Mouse (Mus musculus) cerebellum, postnatal 25 days (tissue): ENCODE data around the gene Lmod3.
"Not testable (repeated sequence)": the region's sequence is repeated elsewhere in the genome, so short reads cannot be mapped to it uniquely, and the experiment has no call there.

ENCODE experiments used
- DNase-seq, 2 experiments: peaks; one replicate each; pipeline ENCODE4 v3.0.0; 2021; ENCODE audit warnings: mixed read lengths in 2 of 2

The Lmod3 gene

GRCm38 (mm10) chr6:97275760-97276159 is 23.2 kb upstream of the Lmod3 start:
- no peak for DNase-seq

DNA sequence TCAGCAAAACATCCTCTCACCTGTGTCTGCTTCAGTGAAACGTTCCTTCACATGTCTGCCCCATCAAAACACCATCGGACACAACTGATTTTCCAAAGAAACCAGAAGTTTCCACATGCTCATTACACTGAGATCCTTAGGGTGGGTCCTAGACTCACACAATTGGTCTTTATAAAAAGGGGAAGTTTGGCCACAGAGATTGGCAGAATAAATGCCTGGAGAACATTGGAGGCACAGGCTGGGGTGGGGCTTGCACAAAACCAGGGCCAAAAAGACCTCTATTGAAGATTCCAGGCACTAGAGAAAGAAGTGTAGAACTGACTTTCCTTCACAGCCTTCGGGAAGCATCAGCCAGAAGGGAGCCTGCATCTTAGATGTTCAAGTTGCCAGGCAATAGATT is 21.2 kb upstream of the Lmod3 start:
- DNase-seq: no peak

DNA sequence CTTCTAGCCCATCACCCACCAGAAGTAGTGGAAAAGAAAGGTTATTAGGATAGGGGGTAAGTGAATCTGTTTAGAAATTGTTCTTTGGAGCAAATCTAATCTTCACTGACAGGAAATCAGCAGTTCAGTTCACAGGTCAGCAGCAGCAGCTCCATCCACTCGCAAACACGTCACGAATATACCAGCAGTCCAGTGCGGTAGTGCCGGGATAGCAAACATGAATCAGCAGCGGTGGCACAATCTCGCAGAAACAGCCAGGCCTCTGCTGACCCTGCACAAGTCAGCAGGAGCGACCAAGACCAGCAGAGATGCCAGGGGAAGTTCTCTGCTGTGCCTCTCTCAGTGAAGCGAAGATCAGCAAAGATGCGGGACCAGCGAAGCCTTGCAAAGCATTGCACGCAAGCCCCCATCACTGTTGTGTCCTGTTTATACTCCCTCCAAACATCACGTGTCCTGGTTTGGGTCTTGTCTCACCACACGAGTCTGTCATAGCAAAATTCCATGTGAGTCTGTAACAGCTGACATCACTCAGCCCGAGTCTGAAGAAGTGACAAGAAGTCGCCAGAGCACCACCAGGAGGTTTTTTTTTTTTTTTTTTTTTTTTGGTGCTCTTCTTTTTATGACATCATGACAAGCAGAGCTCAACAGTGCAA is 20.6 kb upstream of the Lmod3 start:
- no peak for DNase-seq

DNA sequence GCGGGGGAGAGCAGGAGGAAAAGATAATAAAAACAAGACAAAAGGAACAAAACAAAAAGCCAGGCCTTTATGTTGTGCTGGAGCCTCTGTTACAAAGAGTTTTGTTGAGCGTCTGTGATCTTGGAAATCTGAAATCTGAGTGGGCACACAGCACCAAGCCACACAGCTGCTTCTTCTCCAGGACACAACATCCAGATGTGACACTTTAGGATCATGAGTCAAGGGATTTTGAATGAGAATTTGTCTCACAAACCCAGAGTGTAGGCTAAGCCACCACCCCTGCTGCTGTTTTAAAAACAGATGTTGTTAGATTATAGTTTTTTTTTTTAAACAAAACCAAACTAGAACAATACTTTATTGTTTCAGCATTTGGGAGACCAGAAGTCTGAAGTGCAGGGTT is 19.8 kb upstream of the Lmod3 start:
- no peak for DNase-seq

DNA sequence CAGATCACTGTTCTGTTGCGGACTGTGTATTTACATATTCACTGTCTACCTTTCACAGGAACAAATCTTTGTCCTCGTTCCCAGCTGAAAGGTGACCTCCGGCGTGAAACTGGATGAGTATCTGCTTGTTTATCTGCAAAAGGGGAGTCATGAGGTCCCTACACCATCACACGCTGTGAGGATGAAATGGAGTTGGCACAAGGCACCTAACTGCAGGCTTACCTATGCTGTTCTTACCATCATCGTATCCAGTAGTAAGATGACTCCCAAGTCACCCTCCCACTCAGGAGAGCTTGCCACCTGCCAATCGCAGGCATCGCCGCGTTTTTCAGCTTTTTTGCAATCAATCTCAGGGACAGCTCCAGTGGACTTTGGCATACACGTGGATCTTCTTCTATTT is 17.0 kb upstream of the Lmod3 start:
- no peak for DNase-seq

DNA sequence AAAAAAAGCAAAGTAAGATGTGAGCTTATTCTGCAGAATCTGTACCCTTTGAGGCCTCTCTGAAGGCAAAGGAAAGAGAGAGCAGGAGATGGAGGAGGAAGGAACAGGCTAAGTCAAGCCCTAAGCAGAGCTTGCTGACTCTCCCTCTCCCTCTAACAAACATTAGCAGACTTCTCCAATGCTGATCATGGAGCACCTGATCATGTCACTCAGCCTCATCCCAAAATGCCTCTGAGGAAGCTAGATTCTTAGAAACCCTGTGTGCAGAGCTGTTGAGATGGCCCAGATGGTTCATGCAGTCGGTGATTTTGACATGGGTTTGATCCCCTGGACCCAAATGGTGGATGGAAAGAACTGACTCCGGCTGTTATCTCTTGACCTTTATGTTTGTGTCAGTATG is 14.6 kb upstream of the Lmod3 start:
- DNase-seq: no peak

- no peak for DNase-seq
These were observed 14.1 kb upstream of the Lmod3 start for GRCm38 (mm10) chr6:97266661-97267060.

- no peak for DNase-seq
These were observed 13.1 kb upstream of the Lmod3 start for GRCm38 (mm10) chr6:97265705-97266104.

DNA sequence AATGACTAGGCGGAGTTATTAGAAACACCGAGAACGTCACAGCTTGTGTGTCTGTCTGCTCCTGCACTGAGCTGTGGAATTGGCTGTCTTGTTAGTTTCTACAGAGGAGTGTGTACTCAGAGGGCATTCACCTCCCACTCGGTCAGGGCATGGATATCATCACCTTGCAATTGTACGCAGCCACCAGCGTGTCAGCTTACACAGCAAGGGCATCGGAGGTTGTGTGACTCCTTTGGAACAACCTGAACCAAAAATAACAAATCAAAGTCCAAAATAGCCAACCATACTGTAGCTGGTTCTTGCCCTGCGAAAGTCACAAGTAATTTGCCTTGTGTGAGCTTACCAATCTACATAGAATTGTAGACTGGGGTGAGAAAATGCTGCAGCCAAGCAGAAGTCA is 12.7 kb upstream of the Lmod3 start:
- DNase-seq: no peak

GRCm38 (mm10) chr6:97263750-97264149 is 11.2 kb upstream of the Lmod3 start:
- not testable (repeated sequence) for DNase-seq

DNA sequence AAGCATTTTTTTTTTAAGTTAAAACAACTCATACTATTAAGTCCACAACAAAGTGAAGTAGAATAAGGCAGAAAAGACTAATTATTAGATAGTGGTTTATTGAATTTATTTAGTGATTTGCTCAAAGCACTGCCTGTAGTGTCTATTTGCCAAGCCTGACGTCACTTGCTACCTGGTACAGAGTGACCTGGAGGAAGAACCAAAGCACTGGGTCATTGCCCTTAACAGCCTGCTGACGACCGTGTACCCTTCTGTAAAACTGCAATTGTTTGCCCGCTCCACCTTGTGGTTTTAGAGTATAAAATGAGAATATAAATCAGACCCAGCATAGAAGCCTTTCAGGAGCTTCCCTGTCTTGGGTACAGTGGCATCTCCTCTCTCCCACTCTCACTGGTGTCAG is 9.7 kb upstream of the Lmod3 start:
- DNase-seq: no peak

- DNase-seq: not testable (repeated sequence)
These were observed 7.4 kb upstream of the Lmod3 start for GRCm38 (mm10) chr6:97259926-97260325.

DNA sequence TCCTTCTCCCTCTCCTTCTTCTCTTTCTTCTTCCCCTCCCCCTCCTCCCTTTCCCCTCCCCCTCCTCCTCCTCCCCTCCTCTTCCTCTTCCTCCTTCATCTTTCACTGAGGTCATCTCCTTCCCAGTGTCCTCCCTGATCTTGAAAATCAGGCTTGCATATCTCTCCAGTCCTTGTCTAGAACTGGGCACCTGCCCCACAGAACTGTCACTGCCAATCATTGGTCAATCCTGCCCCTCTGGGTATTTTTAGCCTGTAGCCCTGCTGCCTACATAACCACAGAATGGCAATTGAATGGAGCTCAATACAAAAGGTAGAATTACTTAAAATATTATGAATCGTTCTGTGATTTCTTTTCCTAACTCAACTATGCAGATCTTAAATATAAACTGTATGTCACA is 5.9 kb upstream of the Lmod3 start:
- DNase-seq: no peak

DNA sequence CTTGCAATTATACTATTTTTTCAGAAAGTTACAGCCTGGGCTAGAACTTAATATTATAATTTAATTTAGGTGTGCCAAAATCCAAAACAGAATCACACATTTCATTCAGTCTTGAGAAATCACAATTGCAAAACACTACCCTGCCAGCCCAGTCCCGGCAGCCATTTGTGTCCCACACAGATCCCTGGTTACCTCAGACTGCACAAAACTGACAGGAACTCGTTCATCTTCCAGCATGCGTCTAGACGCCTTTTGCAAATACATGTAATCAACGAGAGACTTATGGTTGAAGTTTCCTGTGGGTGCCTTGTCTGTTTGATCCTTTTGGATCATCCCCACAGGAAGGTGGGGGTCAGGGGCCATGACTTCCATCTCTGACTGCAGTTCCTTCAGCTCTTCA is 473 bp downstream of the Lmod3 start:
- no peak for DNase-seq

DNA sequence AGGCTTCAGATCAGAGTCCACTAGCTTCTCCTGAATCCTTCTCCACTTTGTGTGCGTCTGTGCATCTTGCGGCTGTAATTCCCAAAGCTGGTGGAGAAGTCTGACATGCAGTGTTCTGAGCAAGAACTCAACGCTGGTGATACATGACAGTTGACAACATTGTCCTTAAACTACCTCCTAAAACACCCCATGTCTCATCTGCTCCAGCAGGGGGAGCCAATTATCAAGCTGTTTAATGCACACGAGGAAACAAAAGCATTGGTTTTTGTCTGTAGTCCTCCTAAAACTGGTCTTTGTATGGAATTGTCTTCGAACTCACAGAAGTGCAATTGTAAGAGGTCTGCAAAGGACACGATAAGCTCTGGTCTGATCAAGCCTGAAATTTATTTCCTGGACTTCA is 1.6 kb downstream of the Lmod3 start:
- peak; percentile 41 to 60 for DNase-seq

DNA sequence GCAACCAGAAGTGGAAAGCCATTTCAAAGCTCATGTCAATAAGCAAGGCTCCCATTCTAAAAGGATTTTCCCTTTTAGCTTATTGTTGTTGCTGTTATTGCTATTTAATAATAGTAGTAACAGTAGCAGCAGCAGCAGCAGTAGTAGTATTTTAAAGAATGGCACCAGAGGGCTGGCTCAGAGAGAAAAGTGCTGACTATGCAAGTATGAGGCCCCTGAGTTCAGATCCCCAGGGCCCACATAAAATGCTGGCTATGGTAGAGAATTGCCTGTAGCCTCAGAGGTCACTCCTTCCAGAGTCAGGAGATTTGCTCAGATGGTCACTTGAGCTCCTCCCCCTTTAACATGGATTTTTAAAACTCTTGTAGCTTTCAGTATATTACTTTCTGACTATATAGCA is 7.4 kb downstream of the Lmod3 start:
- no peak for DNase-seq

- no peak for DNase-seq
These were observed 10.0 kb downstream of the Lmod3 start for GRCm38 (mm10) chr6:97242522-97242921.

GRCm38 (mm10) chr6:97240092-97240491 is 12.5 kb downstream of the Lmod3 start:
- no peak for DNase-seq

DNA sequence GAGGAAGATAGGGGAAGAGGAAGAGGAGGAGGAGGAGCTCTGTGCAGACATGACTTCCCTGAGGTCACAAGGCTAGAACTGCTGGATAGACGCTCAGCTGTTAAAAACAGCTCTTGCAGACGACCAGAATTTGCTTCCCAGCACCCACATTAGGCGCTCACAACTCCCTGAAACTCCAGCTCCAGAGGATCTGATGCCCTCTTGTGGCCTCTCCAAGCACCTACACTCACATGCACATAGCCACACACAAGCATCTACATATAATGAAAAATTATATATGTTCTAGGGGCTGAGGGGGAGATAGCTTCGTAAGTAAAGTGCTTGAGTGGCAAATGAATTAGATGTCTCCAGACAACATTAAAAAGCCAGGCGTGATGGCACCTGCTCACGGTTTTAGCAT is 13.2 kb downstream of the Lmod3 start:
- DNase-seq: no peak

- no peak for DNase-seq
These were observed 16.5 kb downstream of the Lmod3 start for GRCm38 (mm10) chr6:97236088-97236487.

- DNase-seq: no peak
These were observed 17.5 kb downstream of the Lmod3 start for GRCm38 (mm10) chr6:97234911-97235668.

DNA sequence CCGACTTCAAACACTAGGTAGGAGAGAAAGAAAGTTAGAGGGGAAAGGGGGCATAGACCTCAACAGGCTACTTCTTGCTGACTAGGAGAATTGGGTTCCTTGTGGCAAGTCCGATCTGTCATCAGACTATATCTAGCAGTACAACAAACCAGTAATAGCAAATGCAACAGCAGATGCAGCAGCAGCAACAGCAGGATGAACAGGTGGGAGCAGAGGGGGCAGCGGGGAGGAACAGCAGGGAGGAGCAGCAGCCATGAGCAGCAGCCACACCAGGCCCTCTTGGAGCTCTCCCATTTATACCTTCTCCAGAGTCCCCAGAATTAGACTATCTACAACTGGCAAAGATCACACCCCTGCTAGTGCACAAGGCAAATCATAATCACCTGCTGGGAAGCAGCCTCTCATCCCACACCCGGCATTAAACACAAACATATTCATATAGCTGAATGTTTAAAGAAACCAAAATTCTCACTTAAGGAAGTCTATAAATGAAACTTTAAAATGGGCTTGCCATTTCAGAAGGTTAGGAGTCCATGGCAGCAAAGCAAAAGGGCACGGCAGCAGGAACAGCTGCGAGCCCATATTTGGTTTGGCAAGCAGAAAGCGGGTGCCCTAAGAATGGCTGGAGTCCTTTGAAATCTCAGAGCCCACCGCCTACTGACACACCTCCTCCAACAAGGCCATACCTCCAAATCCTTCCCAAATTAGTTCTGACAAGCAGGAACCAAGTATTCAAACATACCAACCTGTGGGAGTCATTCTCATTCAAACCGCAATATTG is 25.3 kb downstream of the Lmod3 start:
- DNase-seq: no peak

DNA sequence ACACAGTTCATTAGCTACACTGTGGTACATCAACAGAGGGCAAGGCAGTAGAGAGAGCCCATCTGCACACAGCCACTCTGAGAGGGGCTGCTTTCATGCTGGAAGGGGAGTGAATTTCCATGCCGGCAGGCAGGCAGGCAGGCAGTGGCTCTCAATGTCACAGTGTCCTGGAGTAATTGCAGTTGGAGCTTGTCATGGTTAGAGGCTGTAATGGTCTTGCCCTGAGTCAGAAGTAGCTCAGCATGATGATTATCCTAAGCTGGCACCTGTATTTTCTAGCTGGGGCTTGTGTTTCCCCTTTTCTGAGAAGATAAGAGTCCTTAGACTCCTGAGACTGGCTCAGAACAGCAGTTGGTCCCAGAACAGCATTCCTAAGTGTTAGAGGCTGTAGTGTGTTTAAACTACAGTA is 26.5 kb downstream of the Lmod3 start:
- DNase-seq: no peak

GRCm38 (mm10) chr6:97224505-97224904 is 28.1 kb downstream of the Lmod3 start:
- DNase-seq: peak; percentile 28 to 42
